Mouse (Mus musculus) CH12F3 (cell line): Measurements from ENCODE around the gene Mylk.
"Not testable (repeated sequence)": the region's sequence is repeated elsewhere in the genome, so short reads cannot be mapped to it uniquely, and the experiment has no call there.

ENCODE experiments used
- in situ Hi-C: fragments of 300-500 bp; cut with MboI; formaldehyde crosslinking; loops from 2 replicates; pipeline ENCODE4 v1.14.3; 2020; ENCODE audit warnings: low sequenced_read_pairs

The Mylk gene

GRCm38 (mm10) chr16:34745065-34745585, at the start of gene Mylk:
TSS of gene Mylk (plus strand) at chr16:34745210.
- in situ Hi-C loops = no loop called here

- in situ Hi-C loops = not testable (repeated sequence)
These were observed 46.3 kb upstream of the Mylk start for GRCm38 (mm10) chr16:34698721-34699120.

GRCm38 (mm10) chr16:34700165-34700827, 44.7 kb upstream of the Mylk start:
- in situ Hi-C loops = no loop called here

GRCm38 (mm10) chr16:34700828-34701216, 44.2 kb upstream of the Mylk start:
- in situ Hi-C loops = no loop called here

- in situ Hi-C loops = no loop called here
These were observed 39.0 kb upstream of the Mylk start for GRCm38 (mm10) chr16:34706019-34706418.

- in situ Hi-C loops = no loop called here
These were observed 38.5 kb upstream of the Mylk start for GRCm38 (mm10) chr16:34706487-34706946.

- in situ Hi-C loops = no loop called here
These were observed 33.5 kb upstream of the Mylk start for GRCm38 (mm10) chr16:34711481-34711880.

- in situ Hi-C loops = no loop called here
These were observed 19.9 kb upstream of the Mylk start for GRCm38 (mm10) chr16:34725156-34725555.

GRCm38 (mm10) chr16:34728610-34729009, 16.4 kb upstream of the Mylk start:
- in situ Hi-C loops = not testable (repeated sequence)

- in situ Hi-C loops = no loop called here
These were observed 15.6 kb upstream of the Mylk start for GRCm38 (mm10) chr16:34729371-34729770.

GRCm38 (mm10) chr16:34738656-34739233, 6.3 kb upstream of the Mylk start:
- in situ Hi-C loops = no loop called here

- in situ Hi-C loops = no loop called here
These were observed 2.1 kb upstream of the Mylk start for GRCm38 (mm10) chr16:34742930-34743329.

- in situ Hi-C loops = no loop called here
These were observed 3.2 kb downstream of the Mylk start for GRCm38 (mm10) chr16:34748081-34748720.

GRCm38 (mm10) chr16:34749536-34749935, 4.5 kb downstream of the Mylk start:
- in situ Hi-C loops = no loop called here

GRCm38 (mm10) chr16:34752026-34752425, 7.0 kb downstream of the Mylk start:
- in situ Hi-C loops = no loop called here

- in situ Hi-C loops = no loop called here
These were observed 8.0 kb downstream of the Mylk start for GRCm38 (mm10) chr16:34752977-34753376.

- in situ Hi-C loops = no loop called here
These were observed 12.0 kb downstream of the Mylk start for GRCm38 (mm10) chr16:34756991-34757390.

- in situ Hi-C loops = no loop called here
These were observed 13.2 kb downstream of the Mylk start for GRCm38 (mm10) chr16:34758205-34758604.

- in situ Hi-C loops = no loop called here
These were observed 19.1 kb downstream of the Mylk start for GRCm38 (mm10) chr16:34763959-34764591.

- in situ Hi-C loops = no loop called here
These were observed 20.7 kb downstream of the Mylk start for GRCm38 (mm10) chr16:34765666-34766065.

- in situ Hi-C loops = no loop called here
These were observed 21.2 kb downstream of the Mylk start for GRCm38 (mm10) chr16:34766193-34766592.
